Mouse (Mus musculus) spleen, postnatal 36 days (tissue): Measurements from ENCODE around the gene Dnaja1.

Experiments used
- DNase-seq, 2 experiments: peaks; one replicate each; pipeline ENCODE4 v3.0.0; 2022; ENCODE audit warnings: low spot score in 2 of 2, mixed read lengths in 1 of 2

Gene Dnaja1

GRCm38 (mm10) chr4:40735351-40735750 lies 13.4 kb downstream of the Dnaja1 start:
- DNase-seq, result no peak

- no peak for DNase-seq
These were observed 35.3 kb downstream of the Dnaja1 start for GRCm38 (mm10) chr4:40757157-40757779.

GRCm38 (mm10) chr4:40757780-40758420 lies 36.0 kb downstream of the Dnaja1 start, which contains the start of gene Smu1:
TSS of gene Smu1 (minus strand) at chr4:40757923.
- peak; percentile 95 to 98 for DNase-seq

DNA sequence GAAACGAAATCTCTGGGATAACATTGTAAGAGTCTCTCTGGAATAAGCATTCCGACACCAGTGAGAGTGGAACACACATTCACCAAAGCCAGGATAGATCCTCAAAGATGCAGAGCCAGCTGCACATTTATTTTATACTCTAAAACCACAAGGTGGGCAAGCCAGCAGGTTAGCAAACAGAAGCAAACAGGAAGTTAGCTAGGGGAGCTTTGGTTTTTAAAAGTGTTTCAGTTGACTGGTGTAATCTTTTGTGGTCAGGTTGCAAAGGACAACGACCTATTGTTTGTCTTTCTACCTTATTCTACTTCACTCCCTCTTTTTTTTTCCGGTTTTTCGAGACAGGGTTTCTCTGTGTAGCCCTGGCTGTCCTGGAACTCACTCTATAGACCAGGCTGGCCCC lies 37.9 kb downstream of the Dnaja1 start:
- DNase-seq, result no peak

DNA sequence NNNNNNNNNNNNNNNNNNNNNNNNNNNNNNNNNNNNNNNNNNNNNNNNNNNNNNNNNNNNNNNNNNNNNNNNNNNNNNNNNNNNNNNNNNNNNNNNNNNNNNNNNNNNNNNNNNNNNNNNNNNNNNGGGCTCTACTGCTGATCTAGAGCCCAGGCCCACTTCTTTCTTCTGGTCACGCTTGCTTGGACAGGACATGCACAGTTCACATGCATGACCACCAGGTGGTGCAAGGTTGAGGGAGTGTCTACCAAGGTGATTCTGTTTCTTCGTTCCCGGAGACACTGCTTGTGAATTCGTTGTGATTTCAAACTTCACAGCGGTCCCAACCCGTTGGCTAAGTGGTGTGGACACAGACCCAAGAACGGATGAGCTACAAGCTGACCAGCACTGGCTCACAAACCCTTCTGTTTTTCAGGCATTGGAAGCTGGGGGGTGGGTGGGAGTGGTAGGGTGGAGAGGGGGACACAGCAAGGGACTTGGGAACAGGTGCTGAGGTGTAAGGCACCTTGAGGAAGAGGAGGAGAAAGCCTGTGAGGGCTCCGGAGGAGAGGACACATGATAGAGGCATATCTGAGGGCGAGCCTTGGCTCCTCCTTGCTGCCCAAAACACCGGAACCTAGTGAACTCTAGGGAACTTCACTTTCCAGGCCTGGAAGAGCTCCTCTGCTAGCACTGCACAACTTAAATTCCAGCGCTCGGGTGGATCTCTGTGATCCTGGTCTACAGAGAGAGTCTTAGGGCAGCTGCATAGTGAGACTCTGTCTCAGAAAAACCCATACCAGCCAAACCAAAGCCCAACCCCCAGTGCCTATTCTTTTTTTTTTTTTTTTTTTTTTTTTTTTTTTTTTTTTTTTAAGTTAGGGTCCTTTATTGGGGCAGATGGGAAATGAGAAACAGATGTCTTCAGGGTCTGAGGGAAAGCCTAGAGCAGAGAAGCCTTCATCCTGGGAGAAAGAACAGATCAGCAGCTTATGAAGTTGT lies 52.6 kb downstream of the Dnaja1 start:
- DNase-seq, result peak; percentile 77 to 81

GRCm38 (mm10) chr4:40776416-40776815 lies 54.5 kb downstream of the Dnaja1 start:
- no peak for DNase-seq

DNA sequence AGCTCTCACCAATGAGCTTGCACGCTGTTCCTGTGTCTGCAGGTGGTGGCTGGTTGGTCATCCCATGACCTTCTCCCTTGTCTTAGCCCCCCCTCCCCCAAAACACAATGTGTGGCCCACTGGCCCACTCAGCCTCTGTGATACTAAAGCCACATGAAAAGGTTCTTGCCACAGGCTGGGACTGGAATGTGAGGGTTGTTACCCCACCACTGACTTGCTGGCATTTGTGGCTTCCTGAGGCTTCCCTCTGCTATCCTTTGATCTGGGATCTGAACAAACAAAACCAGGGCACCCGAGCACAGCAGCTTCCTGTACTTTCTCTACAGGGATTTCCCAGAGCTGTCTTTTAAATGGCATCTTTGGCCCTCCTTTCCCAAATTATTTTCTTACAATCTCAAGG lies 55.2 kb downstream of the Dnaja1 start:
- DNase-seq, result no peak

DNA sequence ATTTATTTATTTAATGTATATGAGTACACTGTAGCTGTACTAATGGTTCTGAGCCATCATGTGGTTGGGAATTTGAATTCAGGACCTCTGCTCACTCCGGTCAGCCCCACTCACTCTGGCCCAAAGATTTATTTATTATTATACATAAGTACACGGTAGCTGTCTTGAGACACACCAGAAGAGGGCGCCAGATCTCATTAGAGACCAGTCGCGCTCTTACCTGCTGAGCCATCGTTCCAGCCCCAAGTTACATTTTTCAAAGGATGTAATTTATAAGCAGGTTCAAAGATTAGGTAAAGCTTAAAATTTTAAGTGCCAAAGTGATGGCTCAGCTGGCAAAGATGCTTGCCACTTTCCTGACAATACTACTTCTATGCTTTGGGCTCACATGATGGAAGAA lies 56.7 kb downstream of the Dnaja1 start:
- DNase-seq, result no peak

GRCm38 (mm10) chr4:40781143-40781542 lies 59.2 kb downstream of the Dnaja1 start:
- peak; percentile 65 for DNase-seq

DNA sequence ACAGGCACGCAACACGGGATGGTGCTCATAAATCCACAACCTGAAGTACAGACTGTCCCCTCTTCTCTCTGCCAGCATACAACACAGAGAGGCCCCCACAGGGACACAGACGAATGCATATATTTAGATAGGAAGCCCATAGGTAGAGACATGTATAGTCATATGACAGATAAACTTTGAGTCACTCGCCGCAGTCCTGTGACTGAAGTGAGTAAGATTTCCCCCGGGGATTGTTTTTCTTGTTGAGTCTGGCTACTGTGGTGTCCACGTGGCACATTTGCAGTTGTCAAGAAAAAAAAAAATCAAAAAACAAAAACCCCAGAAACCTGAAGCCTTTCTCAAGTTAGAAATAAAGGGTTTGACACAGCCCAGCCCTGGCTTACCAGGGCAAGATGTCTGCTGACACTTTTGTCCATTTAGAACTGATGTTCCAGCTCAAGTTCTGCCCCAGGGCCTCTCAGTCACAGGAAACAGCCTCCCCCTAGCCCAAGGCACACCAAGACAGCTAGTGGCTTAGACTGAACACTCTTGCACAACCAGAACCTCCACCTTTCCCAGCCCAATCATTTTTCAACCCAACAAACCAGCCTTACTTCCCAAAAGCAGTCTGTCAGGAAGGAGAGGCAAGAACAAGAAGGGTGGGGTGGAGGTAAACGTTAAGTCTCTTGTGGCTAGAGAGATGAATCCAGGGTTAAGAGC lies 60.0 kb downstream of the Dnaja1 start:
- DNase-seq, result peak; percentile 52 to 62

DNA sequence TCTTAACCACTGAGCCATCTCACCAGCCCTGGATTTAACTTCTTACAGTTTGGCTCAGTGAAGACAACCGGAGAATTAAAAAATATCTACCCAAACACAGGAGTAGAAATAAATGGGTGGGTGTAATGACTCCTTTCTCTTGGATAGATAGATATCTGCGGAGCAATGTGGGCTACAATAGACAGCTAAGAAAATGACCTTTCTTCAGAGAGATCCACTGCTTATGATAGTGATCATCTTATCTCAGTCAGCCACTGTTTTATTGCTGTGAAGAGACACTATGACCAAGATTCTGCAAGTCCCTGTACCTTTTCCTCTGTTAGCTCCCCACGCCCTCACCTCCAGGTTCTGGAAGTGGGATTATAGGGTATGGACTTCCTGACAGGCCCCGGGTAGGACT lies 61.1 kb downstream of the Dnaja1 start:
- DNase-seq, result no peak

GRCm38 (mm10) chr4:40784556-40785169 lies 62.7 kb downstream of the Dnaja1 start:
- DNase-seq, result no peak

- DNase-seq, result no peak
These were observed 63.7 kb downstream of the Dnaja1 start for GRCm38 (mm10) chr4:40785620-40786166.

DNA sequence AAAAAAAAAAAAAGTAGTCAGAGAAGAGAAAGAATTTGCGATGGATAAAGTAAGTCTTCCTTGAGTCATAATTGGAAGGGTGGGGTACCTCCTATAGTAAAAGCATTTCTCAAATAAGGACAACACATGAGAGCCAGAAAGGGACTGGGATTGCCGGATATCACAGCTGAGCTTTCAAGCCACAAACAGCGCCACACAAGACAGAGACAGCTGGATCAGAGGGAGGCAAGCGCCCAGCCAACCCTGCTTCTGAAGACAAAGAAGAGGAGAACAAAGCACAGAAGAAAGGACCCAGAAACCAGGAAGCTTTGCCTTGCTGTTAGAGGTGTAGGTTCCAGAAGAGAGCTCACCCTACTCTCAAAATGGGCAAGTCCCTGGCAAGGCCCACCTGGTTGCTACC lies 64.6 kb downstream of the Dnaja1 start:
- DNase-seq, result no peak
